Comparison of ENCODE assay signal across 15 mouse cellular contexts in genomic region chr5:73286603-73287002, GRCm38 (mm10). TPM values are rescaled to one million over a fixed set of nuclear protein-coding genes. Genes with fewer than 3 reads are reported as not detected.
DNase-seq lines count a peak whose midpoint lies in the region; ATAC-seq and TF ChIP-seq lines count a peak whose summit lies in the region.
"Had no signal": no experiment of that assay in that cellular context is flagged by ENCODE, and none has a peak within 500 bp of the region (broad histone marks: within the 10 kb centered on the region; RNA-seq: fewer than 3 reads in every experiment).

No protein-coding gene starts in this region.

- peaks cover 5% of the 10 kb centered on the region for H3K4me1 ChIP-seq in testis, adult 2 months (ENCODE audit: control insufficient read depth, insufficient read depth, low read length)
- no peaks in the 10 kb centered on the region for H3K4me1 ChIP-seq in forebrain, embryonic 13.5 days
- H3K4me1 ChIP-seq in cerebellum, adult 2 months (ENCODE audit: control insufficient read depth, insufficient read depth, low read length) = no peaks in the 10 kb centered on the region
- H3K4me1 ChIP-seq: embryonic facial prominence, embryonic 10.5 days; limb, embryonic 10.5 days had no signal

- H3K9ac ChIP-seq in forebrain, embryonic 13.5 days = no peak overlapping the region

- peak overlapping the region; percentile 17; the same call in 1 of the 2 replicates for H3K27ac ChIP-seq in testis, adult 2 months (ENCODE audit: control insufficient read depth, insufficient read depth, low read depth, low read length)
- H3K27ac ChIP-seq in forebrain, embryonic 13.5 days = no peak overlapping the region
- H3K27ac ChIP-seq in cerebellum, adult 2 months (ENCODE audit: insufficient read depth, low read length) = no peak overlapping the region
- H3K27ac ChIP-seq: embryonic facial prominence, embryonic 10.5 days; limb, embryonic 10.5 days had no signal

- no peak overlapping the region for H3K4me2 ChIP-seq in forebrain, embryonic 13.5 days

- no peak for TF ChIP-seq POLR2A in testis, adult 2 months (IDR thresholded peaks at IDR 0.05; ENCODE audit: control insufficient read depth, low read depth, low read length)
- TF ChIP-seq POLR2A in cerebellum, adult 2 months (IDR thresholded peaks at IDR 0.05; ENCODE audit: borderline replicate concordance, insufficient read depth, low read length) = no peak

- H3K27me3 ChIP-seq in testis, adult 2 months (ENCODE audit: control insufficient read depth, insufficient read depth, low read length) = no peaks in the 10 kb centered on the region
- no peaks in the 10 kb centered on the region for H3K27me3 ChIP-seq in forebrain, embryonic 13.5 days
- no peaks in the 10 kb centered on the region for H3K27me3 ChIP-seq in cerebellum, adult 2 months (ENCODE audit: control insufficient read depth, insufficient read depth, low read length)

- H3K9me3 ChIP-seq in forebrain, embryonic 13.5 days (replicated peaks) = no peaks in the 10 kb centered on the region
- H3K9me3 ChIP-seq: embryonic facial prominence, embryonic 10.5 days; limb, embryonic 10.5 days had no signal

- TF ChIP-seq CTCF in testis, adult 2 months (IDR thresholded peaks at IDR 0.05; ENCODE audit: control insufficient read depth, insufficient read depth, insufficient replicate concordance, low read depth, low read length) = no peak
- TF ChIP-seq CTCF in cerebellum, adult 2 months (IDR thresholded peaks at IDR 0.05; ENCODE audit: borderline replicate concordance, insufficient read depth, low read depth, low read length) = no peak

- no peak for DNase-seq in testis, postnatal 10 days (ENCODE audit: low spot score)
- DNase-seq in NIH3T3 (ENCODE audit: low read depth) = peak; percentile 37
- DNase-seq in cerebellum, postnatal 14 days = no peak
- no peak for DNase-seq in cerebellum, adult 2 months
- DNase-seq: cerebellum, adult 18-20 months; heart, postnatal 36 days; kidney, postnatal 25 days; lung, postnatal 4 days; right cerebral cortex, adult 18-20 months had no signal

- H3K4me3 ChIP-seq in testis, adult 2 months (ENCODE audit: control insufficient read depth, low read depth, low read length) = no peak overlapping the region
- H3K4me3 ChIP-seq in forebrain, embryonic 13.5 days = no peak overlapping the region
- H3K4me3 ChIP-seq in cerebellum, adult 2 months (replicated peaks; ENCODE audit: insufficient read depth, low read depth, low read length) = no peak overlapping the region
- H3K4me3 ChIP-seq: embryonic facial prominence, embryonic 10.5 days; limb, embryonic 10.5 days had no signal

- H3K36me3 ChIP-seq in testis, adult 2 months (ENCODE audit: control insufficient read depth, insufficient read depth, low read length) = no peaks in the 10 kb centered on the region
- H3K36me3 ChIP-seq in forebrain, embryonic 13.5 days (ENCODE audit: poor library complexity, severe bottlenecking) = no peaks in the 10 kb centered on the region
- H3K36me3 ChIP-seq: embryonic facial prominence, embryonic 10.5 days; limb, embryonic 10.5 days had no signal

- 92% methylated on average over 5 of the region's 5 CpGs for WGBS in forebrain, embryonic 13.5 days
- 68% methylated on average over 5 of the region's 5 CpGs for WGBS in cerebellum, adult 2 months

- peak; percentile 87 for ATAC-seq in inflammation-experienced regulatory T-cells, adult 6 months
- no peak for ATAC-seq in forebrain, embryonic 13.5 days
- ATAC-seq: midbrain, embryonic 16.5 days had no signal

RNA-seq across cellular contexts. Expression of gene Ociad1, which starts 6.0 kb away (rescaled TPM):
- polyA plus RNA-seq in testis, adult 2 months (2012; rRNA removed) = 60.4 and 63.7 TPM in 2 replicates
- 100 to 1,000 TPM; 141 to 209 (median 183) TPM for polyA plus RNA-seq in inflammation-experienced regulatory T-cells, adult 6 months (2017; shearing (Covaris generic))
- polyA plus RNA-seq in forebrain, embryonic 13.5 days (2015; fragmentation: Nextera tagmentation; extraction: Ambion mirVana) = 212 and 221 TPM in 2 replicates
- 319 and 355 TPM in 2 replicates for polyA plus RNA-seq in cerebellum, adult 2 months (2012; rRNA removed)

RNA-seq across cellular contexts. Expression of gene Fryl, which starts 30.2 kb away (rescaled TPM):
- polyA plus RNA-seq in testis, adult 2 months (2012; rRNA removed) = 16.5 and 21.6 TPM in 2 replicates
- 100 to 1,000 TPM in 2 of 3 experiments, 10 to 100 TPM in 1; 87.2 to 121 (median 114) TPM for polyA plus RNA-seq in inflammation-experienced regulatory T-cells, adult 6 months (2017; shearing (Covaris generic))
- 46.1 and 46.7 TPM in 2 replicates for polyA plus RNA-seq in forebrain, embryonic 13.5 days (2015; fragmentation: Nextera tagmentation; extraction: Ambion mirVana)
- 60.2 and 61.4 TPM in 2 replicates for polyA plus RNA-seq in cerebellum, adult 2 months (2012; rRNA removed)

RNA-seq across cellular contexts. Expression of gene Ociad2, which starts 54.2 kb away (rescaled TPM):
- 0.65 and 0.80 TPM in 2 replicates for polyA plus RNA-seq in testis, adult 2 months (2012; rRNA removed)
- 1 to 10 TPM in 2 of 3 experiments, under 1 TPM in 1; 0.32 to 2.7 (median 1.2) TPM for polyA plus RNA-seq in inflammation-experienced regulatory T-cells, adult 6 months (2017; shearing (Covaris generic))
- polyA plus RNA-seq in forebrain, embryonic 13.5 days (2015; fragmentation: Nextera tagmentation; extraction: Ambion mirVana) = 13.5 and 16.7 TPM in 2 replicates
- polyA plus RNA-seq in cerebellum, adult 2 months (2012; rRNA removed) = 20.2 and 20.5 TPM in 2 replicates
